Mouse (Mus musculus) lung, adult 2 months (tissue): Measurements from ENCODE around the gene Nap1l1. TPM values are rescaled to one million over a fixed set of nuclear protein-coding genes. Genes with fewer than 3 reads are reported as not detected.

Source experiments
- DNase-seq: peaks from one replicate; pipeline ENCODE4 v3.0.0; 2022
- H3K4me1 ChIP-seq: fragments of 200-500 bp; 2 replicates; pipeline ENCODE4 v1.6.1; 2011; ENCODE audit warnings: low read length; ENCODE audit not compliant: control insufficient read depth, insufficient read depth
- H3K4me3 ChIP-seq: fragments of 200-500 bp; replicated peaks from 2 replicates; pipeline ENCODE3; 2011; ENCODE audit warnings: low read depth, mild to moderate bottlenecking, control low read depth, low read length; ENCODE audit errors: extremely low read depth
- CTCF ChIP-seq: fragments of 200-500 bp; IDR thresholded peaks from 2 replicates; pipeline ENCODE4 v1.5.1; 2011; ENCODE audit warnings: mild to moderate bottlenecking, low read length, control low read depth; ENCODE audit not compliant: insufficient read depth
- POLR2A ChIP-seq: fragments of 200-500 bp; IDR thresholded peaks from 2 replicates; pipeline ENCODE4 v1.6.1; 2011; ENCODE audit warnings: low read depth, mild to moderate bottlenecking, control low read depth, low read length, borderline replicate concordance; ENCODE audit errors: extremely low read depth
- WGBS: fragments of 180-500 bp; shearing (Covaris S2); methylation state at CpG from one replicate; pipeline ENCODE4 v1.1.7; 2018; 5-methylcytosine and 5-hydroxymethylcytosine counted together
- polyA plus RNA-seq: library from polyadenylated mRNA; depleted of rRNA; stranded (reverse); fragments of >200 nt; gene quantifications from 2 replicates; pipeline ENCODE4 v1.2.3, GENCODE M21; 2012; rRNA removed

Nap1l1 gene
- polyA plus RNA-seq, 1 experiment, result 20.7 TPM

DNA sequence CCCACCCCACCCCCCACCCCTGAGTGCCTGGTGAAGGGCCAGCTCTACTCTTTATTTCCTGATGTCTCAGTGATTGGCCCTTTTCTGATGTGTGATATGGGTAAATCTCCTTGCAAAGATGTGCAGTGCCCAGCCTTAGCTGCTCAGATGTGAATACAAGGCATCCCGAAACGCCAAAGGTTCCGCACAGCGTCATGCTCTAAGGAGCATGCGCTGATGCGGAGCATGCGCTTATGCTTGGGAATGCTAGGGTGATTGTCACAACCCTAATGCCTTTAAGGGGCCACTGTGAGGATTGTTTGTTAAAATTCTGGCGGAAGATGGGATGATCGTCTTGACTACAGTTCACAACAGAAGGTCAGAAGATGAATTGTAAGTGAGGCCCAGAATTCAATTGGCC, 67.7 kb downstream of the Nap1l1 start:
- no peak for DNase-seq
- no peak overlapping the region for H3K4me3 ChIP-seq
- H3K4me1 ChIP-seq, result peaks cover 8% of the 10 kb centered on the region
- WGBS, result 84% methylated on average over 9 of the region's 9 CpGs
- TF ChIP-seq POLR2A (no peak), CTCF (no peak)

DNA sequence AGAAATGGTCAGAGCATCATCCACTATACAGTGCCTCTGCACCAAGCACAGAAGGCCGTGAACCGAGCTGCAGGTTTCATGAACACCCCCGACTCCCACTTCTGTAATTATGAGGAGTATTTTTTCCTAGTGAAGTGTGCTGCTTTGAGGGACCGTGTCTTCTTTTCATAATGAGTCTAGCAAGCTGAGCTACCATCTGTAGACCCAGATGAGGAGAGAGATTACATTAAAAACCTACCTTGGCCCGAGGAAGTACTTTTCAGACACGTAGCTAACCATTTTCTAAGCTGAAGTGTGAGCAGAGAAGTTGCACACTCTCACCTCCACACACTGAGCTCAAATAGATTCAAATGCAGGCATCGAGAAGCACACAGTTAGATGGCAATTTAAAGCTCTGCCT, 70.1 kb downstream of the Nap1l1 start:
- Histone ChIP-seq H3K4me3 (no peak overlapping the region), H3K4me1 (peaks cover 8% of the 10 kb centered on the region)
- WGBS, result 83% methylated on average over 7 of the region's 7 CpGs
- no peak for TF ChIP-seq POLR2A
- TF ChIP-seq CTCF, result no peak
- no peak for DNase-seq

DNA sequence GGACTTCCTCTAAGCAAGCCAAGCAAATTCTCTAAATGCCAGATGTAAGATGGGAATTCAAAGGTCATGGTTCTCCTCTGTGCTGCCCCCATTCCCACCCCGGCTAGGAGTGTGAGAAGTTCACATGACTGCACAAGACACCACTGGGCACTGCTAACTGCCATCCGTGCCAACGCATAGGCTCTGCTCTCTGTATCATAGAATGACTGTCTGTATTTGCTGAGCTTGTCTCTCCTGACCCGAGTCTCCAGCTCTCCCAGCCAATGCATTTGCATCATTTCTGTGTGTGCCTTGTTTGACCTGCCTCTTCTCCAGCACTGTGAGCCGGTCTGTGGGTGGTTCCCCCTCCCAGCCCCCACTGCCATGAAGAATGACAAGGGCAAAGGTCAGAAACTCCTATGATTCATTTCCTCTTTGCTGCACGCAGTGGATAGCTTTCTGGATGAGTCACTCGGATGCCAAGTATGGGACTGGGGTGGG, 70.8 kb downstream of the Nap1l1 start:
- TF ChIP-seq POLR2A (no peak), CTCF (no peak)
- H3K4me1 ChIP-seq, result peaks cover 8% of the 10 kb centered on the region
- no peak for DNase-seq
- WGBS, result 19% methylated on average over 7 of the region's 7 CpGs
- H3K4me3 ChIP-seq, result no peak overlapping the region

DNA sequence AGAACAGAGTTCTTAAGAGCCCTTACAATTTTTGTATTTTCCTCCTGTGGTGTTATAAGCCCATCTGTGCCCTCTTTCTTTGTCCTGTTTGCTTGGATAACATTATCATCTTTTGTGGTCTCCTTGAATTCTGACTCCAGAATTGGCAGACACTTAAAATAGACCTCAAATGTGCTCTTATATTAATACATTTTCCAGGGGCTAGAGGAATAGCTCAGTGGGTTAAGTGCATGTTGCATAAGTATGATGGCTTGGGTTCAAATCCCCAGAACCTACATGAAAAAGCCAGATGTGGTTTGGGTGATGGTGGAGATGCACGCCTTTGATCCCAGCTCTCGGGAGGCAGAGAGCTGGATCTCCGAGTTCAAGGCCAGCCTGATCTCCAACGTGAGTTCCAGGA, 71.3 kb downstream of the Nap1l1 start:
- no peak for DNase-seq
- peaks cover 8% of the 10 kb centered on the region for H3K4me1 ChIP-seq
- 64% methylated on average over 4 of the region's 4 CpGs for WGBS
- TF ChIP-seq POLR2A (no peak), CTCF (no peak)
- H3K4me3 ChIP-seq, result no peak overlapping the region

DNA sequence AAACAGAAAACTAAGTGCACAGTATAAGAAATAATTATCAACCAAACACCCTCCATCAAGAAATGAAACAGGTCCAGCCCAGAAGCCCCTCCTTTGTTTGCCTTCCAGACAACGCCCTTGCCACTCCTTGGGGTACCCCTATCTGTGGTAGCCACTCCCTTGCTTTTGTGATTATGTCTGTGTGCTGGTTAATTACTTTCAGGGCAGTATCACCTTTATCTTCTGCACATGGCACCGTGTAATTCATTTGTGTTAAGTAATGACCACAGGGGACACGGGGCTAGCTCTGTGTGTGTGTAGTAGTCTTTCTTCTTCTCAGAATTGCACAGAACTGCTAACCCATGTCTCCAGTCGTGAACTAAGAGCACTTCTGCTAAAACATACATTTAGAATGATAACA, 72.6 kb downstream of the Nap1l1 start:
- peaks cover 7% of the 10 kb centered on the region for H3K4me1 ChIP-seq
- DNase-seq, result no peak
- WGBS, result 76% methylated on average over 4 of the region's 4 CpGs
- TF ChIP-seq CTCF, result no peak
- TF ChIP-seq POLR2A, result no peak
- H3K4me3 ChIP-seq, result no peak overlapping the region

Other genes with a start within 250 kb of the Nap1l1 start
- 0.81 and 1.3 TPM in 2 replicates for gene Bbs10, start 174.5 kb upstream of the Nap1l1 start, polyA plus RNA-seq
- gene Phlda1, start 33.1 kb downstream of the Nap1l1 start, polyA plus RNA-seq, result 32.7 and 54.1 TPM in 2 replicates